In the genomic region with DNA sequence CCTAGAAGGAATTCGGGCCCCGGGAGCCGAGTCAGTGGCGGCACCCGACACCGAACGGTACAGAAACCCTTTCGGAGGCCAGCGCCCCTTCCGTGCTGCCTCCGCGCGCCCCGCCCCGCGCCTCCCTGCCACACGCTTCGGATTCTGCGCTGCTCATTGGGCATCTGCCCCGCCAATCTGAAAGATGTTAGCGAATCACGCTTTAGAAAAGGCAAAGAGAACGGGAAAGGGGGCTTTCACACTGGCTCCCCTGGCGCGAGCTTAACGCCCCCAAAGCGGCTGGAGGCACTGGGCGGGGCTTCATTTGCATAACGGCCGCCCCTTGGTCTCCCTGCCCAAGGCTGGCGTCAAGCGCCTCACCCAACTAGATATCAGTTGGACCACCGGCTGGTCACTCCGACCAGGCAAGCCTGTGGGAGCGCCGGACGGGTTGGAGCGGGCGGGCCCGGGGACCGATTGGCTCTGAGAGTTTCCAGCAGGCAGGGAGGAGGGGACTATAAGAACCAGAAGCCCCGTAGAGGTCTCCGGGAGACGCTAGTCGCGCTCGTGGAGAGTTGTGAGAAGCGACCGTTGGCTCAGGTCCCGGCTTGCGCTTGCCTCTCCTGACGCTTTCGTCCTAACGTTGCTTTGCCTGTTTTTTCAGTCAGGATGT, we compare ENCODE assay signal across 8 mouse cellular contexts. TPM values are rescaled to one million over a fixed set of nuclear protein-coding genes. Genes with fewer than 3 reads are reported as not detected.
DNase-seq lines count a peak whose midpoint lies in the region; ATAC-seq and TF ChIP-seq lines count a peak whose summit lies in the region.

A gene (plus strand): TSS at position 291 of the 652 bp plus-strand sequence.

- peak within 1 kb of the TSS; percentile 82 for H3K9ac ChIP-seq in heart, embryonic 15.5 days
- peak within 1 kb of the TSS; percentile 78 for H3K9ac ChIP-seq in liver, embryonic 14.5 days (replicated peaks)
- peak within 1 kb of the TSS; percentile 66 for H3K9ac ChIP-seq in neural tube, embryonic 11.5 days (ENCODE audit: low read length)
- H3K9ac ChIP-seq in stomach, postnatal 0 days (ENCODE audit: low read length) = peak within 1 kb of the TSS; percentile 73

- H3K4me1 ChIP-seq in forebrain, embryonic 10.5 days = peaks cover 29% of the 10 kb centered on the region
- H3K4me1 ChIP-seq in heart, embryonic 15.5 days (replicated peaks) = peaks cover 26% of the 10 kb centered on the region
- H3K4me1 ChIP-seq in liver, embryonic 14.5 days (replicated peaks; ENCODE audit: control insufficient read depth in 2 of 2, insufficient read depth in 2 of 2, low read length in 1 of 2) = peaks cover 0 to 14% of the 10 kb centered on the region in 2 experiments
- H3K4me1 ChIP-seq in neural tube, embryonic 11.5 days (ENCODE audit: control insufficient read depth, insufficient read depth, low read length) = peaks cover 6% of the 10 kb centered on the region
- peaks cover 2% of the 10 kb centered on the region; the same call in 1 of the 2 replicates for H3K4me1 ChIP-seq in stomach, postnatal 0 days (replicated peaks; ENCODE audit: control insufficient read depth, insufficient read depth)

- peak within 1 kb of the TSS; percentile 91 for H3K27ac ChIP-seq in forebrain, embryonic 10.5 days
- H3K27ac ChIP-seq in heart, embryonic 15.5 days = peak within 1 kb of the TSS; percentile 99
- H3K27ac ChIP-seq in liver, embryonic 14.5 days = peak within 1 kb of the TSS; percentile 46
- H3K27ac ChIP-seq in neural tube, embryonic 11.5 days (ENCODE audit: low read depth, low read length) = peak within 1 kb of the TSS; percentile 78
- H3K27ac ChIP-seq in stomach, postnatal 0 days (replicated peaks) = peak within 1 kb of the TSS; percentile 95

- peaks cover 67% of the 10 kb centered on the region for H3K27me3 ChIP-seq in forebrain, embryonic 10.5 days (ENCODE audit: poor library complexity, severe bottlenecking)
- H3K27me3 ChIP-seq in heart, embryonic 15.5 days = peaks cover 24% of the 10 kb centered on the region
- H3K27me3 ChIP-seq in liver, embryonic 14.5 days (ENCODE audit: control insufficient read depth, insufficient read depth, low read length) = peaks cover 36% of the 10 kb centered on the region
- H3K27me3 ChIP-seq in neural tube, embryonic 11.5 days (ENCODE audit: control insufficient read depth, insufficient read depth, low read length) = peaks cover 36% of the 10 kb centered on the region
- H3K27me3 ChIP-seq in stomach, postnatal 0 days (ENCODE audit: control insufficient read depth, insufficient read depth, low read length) = peaks cover 2% of the 10 kb centered on the region; the same call in 1 of the 2 replicates

- H3K9me3 ChIP-seq in forebrain, embryonic 10.5 days = no peaks in the 10 kb centered on the region
- no peaks in the 10 kb centered on the region for H3K9me3 ChIP-seq in heart, embryonic 15.5 days (replicated peaks)
- no peaks in the 10 kb centered on the region for H3K9me3 ChIP-seq in liver, embryonic 14.5 days (ENCODE audit: control insufficient read depth, low read length)
- no peaks in the 10 kb centered on the region for H3K9me3 ChIP-seq in neural tube, embryonic 11.5 days (ENCODE audit: control insufficient read depth, low read length)
- H3K9me3 ChIP-seq in stomach, postnatal 0 days (ENCODE audit: control insufficient read depth, low read length) = no peaks in the 10 kb centered on the region

- TF ChIP-seq CTCF in liver, embryonic 14.5 days (IDR thresholded peaks at IDR 0.05; ENCODE audit: low read depth) = no peak
- peak; percentile 13; the same call in 1 of the 2 replicates for TF ChIP-seq CTCF in stomach, postnatal 0 days (IDR thresholded peaks at IDR 0.05; ENCODE audit: low read depth)

- peak within 1 kb of the TSS; percentile 94 for H3K4me2 ChIP-seq in heart, embryonic 15.5 days
- peak within 1 kb of the TSS; percentile 97 for H3K4me2 ChIP-seq in liver, embryonic 14.5 days (ENCODE audit: low read depth)
- peak within 1 kb of the TSS; percentile 75 for H3K4me2 ChIP-seq in neural tube, embryonic 11.5 days (ENCODE audit: low read depth)
- H3K4me2 ChIP-seq in stomach, postnatal 0 days (replicated peaks; ENCODE audit: low read depth) = peak within 1 kb of the TSS; percentile 80

- ATAC-seq in heart, embryonic 15.5 days (replicated peaks; ENCODE audit: insufficient number of reproducible peaks, insufficient read depth, low FRiP score, low read depth) = peak; percentile 97
- peak; percentile 91 for ATAC-seq in liver, embryonic 14.5 days (ENCODE audit: insufficient read depth)
- peak; percentile 96 for ATAC-seq in neural tube, embryonic 11.5 days (ENCODE audit: insufficient read depth, low FRiP score, low TSS enrichment)
- peak; percentile 99 for ATAC-seq in stomach, postnatal 0 days (ENCODE audit: low FRiP score, low TSS enrichment)

- peak within 1 kb of the TSS; percentile 74 for H3K4me3 ChIP-seq in forebrain, embryonic 10.5 days
- H3K4me3 ChIP-seq in heart, embryonic 15.5 days = peak within 1 kb of the TSS; percentile 79
- peak within 1 kb of the TSS; percentile 74 to 86 for H3K4me3 ChIP-seq in liver, embryonic 14.5 days (ENCODE audit: insufficient read depth in 1 of 2, low read depth in 2 of 2, low read length in 2 of 2)
- H3K4me3 ChIP-seq in neural tube, embryonic 11.5 days (ENCODE audit: low read depth, low read length) = peak within 1 kb of the TSS; percentile 63
- H3K4me3 ChIP-seq in stomach, postnatal 0 days (ENCODE audit: low read depth, low read length) = peak within 1 kb of the TSS; percentile 58

- no peak for TF ChIP-seq EP300 in liver, embryonic 14.5 days (IDR thresholded peaks at IDR 0.05; ENCODE audit: low read depth)
- peak; percentile 34 for TF ChIP-seq EP300 in stomach, postnatal 0 days (optimal IDR thresholded peaks at IDR 0.05)

- under 1% methylated on average over 54 of the region's 54 CpGs for WGBS in forebrain, embryonic 10.5 days
- under 1% methylated on average over 54 of the region's 54 CpGs for WGBS in heart, embryonic 15.5 days
- WGBS in liver, embryonic 14.5 days (ENCODE audit: insufficient replicate concordance) = under 1% methylated on average over 54 of the region's 54 CpGs
- under 1% methylated on average over 54 of the region's 54 CpGs for WGBS in neural tube, embryonic 11.5 days
- under 1% methylated on average over 54 of the region's 54 CpGs for whole genome bisulfite sequencing in stomach, postnatal 0 days

- DNase-seq in CD8-positive naive resting alpha-beta T cell, adult 2 months (ENCODE audit: low read depth in 2 of 2, low spot score in 2 of 2) = peak; percentile 95 to 98
- peak; percentile 98 for DNase-seq in c-Kit-positive CD71-negative TER-119-negative erythroid progenitor cells, embryonic 14.5 days (ENCODE audit: low read depth)
- DNase-seq in forebrain, embryonic 10.5 days (ENCODE audit: extremely low spot score, low spot score) = peak; percentile 98
- DNase-seq in kidney, postnatal 25 days = peak; percentile 100
- peak; percentile 95 to 96 (median 95) for DNase-seq in liver, embryonic 14.5 days (ENCODE audit: low read depth in 3 of 3, low spot score in 3 of 3)
- DNase-seq in neural tube, embryonic 11.5 days (ENCODE audit: low spot score) = peak; percentile 99
- peak; percentile 99 for DNase-seq in stomach, postnatal 0 days (ENCODE audit: low spot score)

- H3K36me3 ChIP-seq in forebrain, embryonic 10.5 days (replicated peaks) = no peaks in the 10 kb centered on the region
- no peaks in the 10 kb centered on the region for H3K36me3 ChIP-seq in heart, embryonic 15.5 days
- H3K36me3 ChIP-seq in liver, embryonic 14.5 days (replicated peaks; ENCODE audit: control insufficient read depth, insufficient read depth, low read depth) = no peaks in the 10 kb centered on the region
- H3K36me3 ChIP-seq in neural tube, embryonic 11.5 days (ENCODE audit: control insufficient read depth, insufficient read depth, low read length) = no peaks in the 10 kb centered on the region
- H3K36me3 ChIP-seq in stomach, postnatal 0 days (ENCODE audit: control insufficient read depth, insufficient read depth, low read length) = no peaks in the 10 kb centered on the region

RNA-seq across cellular contexts. Expression of the gene that starts here (rescaled TPM):
- 3.1 and 3.7 TPM in 2 replicates for polyA plus RNA-seq in forebrain, embryonic 10.5 days (2016; fragmentation: Nextera tagmentation; extraction: Ambion mirVana)
- 15.5 and 15.8 TPM in 2 replicates for polyA plus RNA-seq in heart, embryonic 15.5 days (2015; fragmentation: Nextera tagmentation; extraction: Ambion mirVana)
- 1.0 and 1.3 TPM in 2 replicates for polyA plus RNA-seq in liver, embryonic 14.5 days (2012; rRNA removed)
- polyA plus RNA-seq in liver, embryonic 14.5 days (2014; fragmentation: Nextera tagmentation; extraction: Ambion mirVana) = 1.4 and 1.9 TPM in 2 replicates
- 5.1 and 6.0 TPM in 2 replicates for polyA plus RNA-seq in neural tube, embryonic 11.5 days (2014; fragmentation: Nextera tagmentation; extraction: Ambion mirVana)
- 18.8 and 18.9 TPM in 2 replicates for polyA plus RNA-seq in stomach, postnatal 0 days (2015; fragmentation: Nextera tagmentation; extraction: Ambion mirVana)

Comparison
In these comparisons a context has a peak if more than half of its experiments do, and no peak if none do; other contexts are left out.
1. Peak in every context shown above with its lines: DNase-seq, ATAC-seq, H3K4me3 ChIP-seq and H3K27ac ChIP-seq.
2. H3K27ac ChIP-seq: peak in every context shown above with its lines; median percentile 99 in heart, embryonic 15.5 days; 95 in stomach, postnatal 0 days; 91 in forebrain, embryonic 10.5 days; 78 in neural tube, embryonic 11.5 days; 46 in liver, embryonic 14.5 days.